Mouse (Mus musculus): ENCODE data around the gene Fnbp1. TPM values are rescaled to one million over a fixed set of nuclear protein-coding genes. Genes with fewer than 3 reads are reported as not detected.

Gene Fnbp1
- polyA plus RNA-seq, 1 experiment: 23.9 TPM

GRCm38 (mm10) chr2:30985111-30986020 lies 156.4 kb downstream of the Fnbp1 start:
- DNase-seq: peak; percentile 87
- 33% methylated on average over 17 of the region's 17 CpGs for WGBS
- Histone ChIP-seq H3K36me3 (ENCODE audit: control insufficient read depth, insufficient read depth, low read length) (no peaks in the 10 kb centered on the region), H3K4me3 (ENCODE audit: insufficient read depth, low read depth, low read length) (no peak overlapping the region), H3K27ac (ENCODE audit: insufficient read depth, low read depth, low read length) (0 out of 2 replicates have a peak overlapping the region, but pooled peaks have one; percentile 37), H3K4me1 (ENCODE audit: control insufficient read depth, insufficient read depth, low read length) (peaks cover 9% of the 10 kb centered on the region), H3K27me3 (replicated peaks; ENCODE audit: control insufficient read depth, insufficient read depth, low read length) (no peaks in the 10 kb centered on the region)
- TF ChIP-seq POLR2A (IDR thresholded peaks at IDR 0.05; ENCODE audit: low read depth, low read length) (no peak), CTCF (conservative IDR thresholded peaks at IDR 0.05; ENCODE audit: insufficient read depth, insufficient read length, low read depth, low read length) (no peak)

GRCm38 (mm10) chr2:30983024-30983423 lies 158.8 kb downstream of the Fnbp1 start:
- H3K27ac ChIP-seq (ENCODE audit: insufficient read depth, low read depth, low read length): no peak overlapping the region; the same call in 1 of the 2 replicates
- 37% methylated on average over 7 of the region's 7 CpGs for WGBS
- H3K27me3 ChIP-seq (replicated peaks; ENCODE audit: control insufficient read depth, insufficient read depth, low read length): no peaks in the 10 kb centered on the region
- H3K4me1 ChIP-seq (ENCODE audit: control insufficient read depth, insufficient read depth, low read length): peaks cover 9% of the 10 kb centered on the region
- peak overlapping the region; percentile 77 for H3K4me3 ChIP-seq (ENCODE audit: insufficient read depth, low read depth, low read length)
- H3K36me3 ChIP-seq (ENCODE audit: control insufficient read depth, insufficient read depth, low read length): no peaks in the 10 kb centered on the region
- TF ChIP-seq CTCF (conservative IDR thresholded peaks at IDR 0.05; ENCODE audit: insufficient read depth, insufficient read length, low read depth, low read length): no peak
- no peak for TF ChIP-seq POLR2A (IDR thresholded peaks at IDR 0.05; ENCODE audit: low read depth, low read length)
- no peak for DNase-seq

- Histone ChIP-seq H3K4me1 (ENCODE audit: control insufficient read depth, insufficient read depth, low read length) (peaks cover 9% of the 10 kb centered on the region), H3K27ac (ENCODE audit: insufficient read depth, low read depth, low read length) (no peak within 1 kb of the TSS; the same call in 1 of the 2 replicates), H3K27me3 (replicated peaks; ENCODE audit: control insufficient read depth, insufficient read depth, low read length) (no peaks in the 10 kb centered on the region), H3K36me3 (ENCODE audit: control insufficient read depth, insufficient read depth, low read length) (no peaks in the 10 kb centered on the region), H3K4me3 (ENCODE audit: insufficient read depth, low read depth, low read length) (peak within 1 kb of the TSS; percentile 77)
- peak; percentile 100 for DNase-seq
- under 1% methylated on average over 66 of the region's 66 CpGs for WGBS
- TF ChIP-seq CTCF (conservative IDR thresholded peaks at IDR 0.05; ENCODE audit: insufficient read depth, insufficient read length, low read depth, low read length) (no peak), POLR2A (IDR thresholded peaks at IDR 0.05; ENCODE audit: low read depth, low read length) (peak; percentile 79)
These were observed 159.9 kb downstream of the Fnbp1 start, which contains the start of the genes BC005624 and Usp20 for GRCm38 (mm10) chr2:30981790-30982513. BC005624 (minus strand) TSS chr2:30982201. Usp20 (plus strand) TSS chr2:30982279.

Other genes starting within 250 kb of the Fnbp1 start
- 36.3 and 45.2 TPM in 2 replicates for gene Ptges, start 212.1 kb downstream of the Fnbp1 start, polyA plus RNA-seq (2012; rRNA removed)
- gene Tor1b, start 189.0 kb downstream of the Fnbp1 start, polyA plus RNA-seq (2012; rRNA removed): 22.4 and 22.7 TPM in 2 replicates
- 40.8 and 45.0 TPM in 2 replicates for gene Tor1a, start 174.1 kb downstream of the Fnbp1 start, polyA plus RNA-seq (2012; rRNA removed)
- 21.6 and 27.3 TPM in 2 replicates for gene BC005624, start 159.8 kb downstream of the Fnbp1 start, polyA plus RNA-seq (2012; rRNA removed)
- gene Usp20, start 159.7 kb downstream of the Fnbp1 start, polyA plus RNA-seq (2012; rRNA removed): 40.0 and 43.9 TPM in 2 replicates
- gene Gpr107, start 10.3 kb upstream of the Fnbp1 start, polyA plus RNA-seq (2012; rRNA removed): 22.2 and 22.8 TPM in 2 replicates
- gene Ncs1, start 103.8 kb upstream of the Fnbp1 start, polyA plus RNA-seq (2012; rRNA removed): 3.5 and 3.9 TPM in 2 replicates
- 14.3 and 16.4 TPM in 2 replicates for gene Hmcn2, start 172.4 kb upstream of the Fnbp1 start, polyA plus RNA-seq (2012; rRNA removed)